Mouse (Mus musculus) spleen, adult 18-20 months (tissue): ENCODE measurements around the gene Creb5.
A peak's percentile ranks its signal among the peaks of the same experiment; 100 is the strongest.

Experiments used
- DNase-seq, 2 experiments: peaks; one replicate each; pipeline ENCODE4 v3.0.0; 2022; ENCODE audit warnings: mixed read lengths in 2 of 2

Gene Creb5

DNA sequence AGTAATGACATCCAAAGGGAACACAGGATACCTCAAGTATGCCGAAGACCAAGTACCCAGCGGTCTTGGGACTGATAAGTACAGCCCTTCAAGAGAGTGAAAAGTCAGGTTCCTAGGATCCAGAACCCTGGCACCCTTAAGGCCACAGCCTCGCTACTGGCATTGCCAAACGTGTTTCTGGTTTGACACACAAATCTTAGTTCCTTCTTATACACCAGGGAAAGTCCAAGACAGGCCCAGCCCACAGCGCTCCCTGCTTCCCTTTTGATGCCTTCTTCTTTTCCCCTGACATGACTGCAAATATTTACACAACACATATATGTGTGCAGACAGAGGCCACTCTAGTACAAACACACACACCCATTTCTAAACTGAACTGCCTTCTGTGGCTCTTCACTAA is 423.5 kb downstream of the Creb5 start:
- no peak for DNase-seq

DNA sequence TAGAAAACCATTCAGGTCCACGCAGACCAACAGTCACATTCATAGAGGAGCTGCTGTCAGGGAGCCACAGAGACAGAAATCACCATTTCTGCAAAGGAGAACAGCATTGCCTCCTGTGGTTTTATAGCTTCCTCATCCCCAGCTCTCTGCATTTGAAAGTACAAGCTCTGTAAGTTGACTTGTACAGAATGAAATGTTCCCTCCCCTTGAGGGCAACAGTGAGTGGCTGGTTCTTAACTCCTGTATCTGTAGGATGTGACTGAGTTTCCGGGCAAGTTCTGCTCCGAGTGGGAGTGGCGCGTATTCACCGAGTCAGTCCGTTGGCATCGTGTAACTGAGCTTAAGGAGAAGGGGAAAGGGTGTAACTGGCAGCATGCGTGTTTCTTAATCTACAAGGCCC is 426.1 kb downstream of the Creb5 start:
- no peak for DNase-seq

DNA sequence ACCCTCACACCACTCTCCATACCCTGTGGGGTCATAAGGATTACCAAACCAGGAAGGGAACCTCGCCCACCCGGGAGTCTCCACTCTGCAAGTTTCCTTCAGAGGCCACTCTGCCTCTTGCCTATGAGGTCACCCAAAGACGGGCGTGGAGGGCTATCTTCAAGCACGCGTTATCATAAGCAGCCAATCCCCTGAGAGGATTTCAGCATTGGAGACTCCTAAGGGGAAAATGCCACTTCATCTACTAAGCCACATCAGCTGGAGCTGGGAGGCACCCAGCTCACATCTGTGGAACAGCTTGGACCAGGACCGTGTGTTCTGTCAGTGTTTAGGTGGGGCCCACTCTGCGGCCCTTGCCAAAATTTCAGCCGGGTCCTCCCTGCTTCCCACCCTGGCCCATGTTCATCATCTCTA is 427.8 kb downstream of the Creb5 start:
- DNase-seq = no peak

DNA sequence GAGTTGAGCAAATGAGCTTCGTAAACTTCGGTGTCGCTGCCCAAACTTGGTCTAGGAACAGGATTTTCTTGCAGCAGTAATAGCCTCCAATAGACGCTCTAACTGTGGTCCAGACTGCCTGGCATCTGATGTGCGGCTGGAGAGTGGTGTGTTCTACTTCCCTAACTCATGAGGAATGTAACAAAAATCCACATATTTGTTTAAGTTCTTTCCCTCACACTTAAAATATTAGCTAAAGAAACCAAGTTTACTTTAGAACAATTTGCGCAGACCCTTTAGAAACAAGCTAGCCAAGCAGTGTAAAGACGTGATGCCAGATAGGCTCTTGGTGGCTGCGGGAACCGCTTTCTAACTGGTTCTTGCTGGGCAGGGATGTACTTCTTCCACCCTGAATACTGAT is 428.9 kb downstream of the Creb5 start:
- no peak for DNase-seq

DNA sequence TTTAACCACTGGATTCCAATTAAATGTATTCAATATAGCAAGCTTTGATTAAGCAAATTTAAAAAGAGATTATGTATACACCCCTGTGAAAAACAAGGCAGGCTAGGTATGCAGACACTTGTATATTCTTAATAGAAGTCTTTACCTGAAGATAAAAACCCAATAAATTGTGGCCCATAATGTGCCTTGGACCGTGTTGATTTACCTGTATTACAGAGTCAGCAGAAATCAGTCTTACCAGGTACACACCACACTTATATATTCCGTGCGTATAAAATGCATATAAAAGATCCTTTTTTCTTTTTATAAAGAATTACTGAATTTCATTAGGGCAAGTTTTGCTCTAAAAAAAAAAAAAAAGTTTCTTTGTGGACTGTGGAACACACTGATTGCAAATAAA is 432.9 kb downstream of the Creb5 start:
- no peak for DNase-seq

DNA sequence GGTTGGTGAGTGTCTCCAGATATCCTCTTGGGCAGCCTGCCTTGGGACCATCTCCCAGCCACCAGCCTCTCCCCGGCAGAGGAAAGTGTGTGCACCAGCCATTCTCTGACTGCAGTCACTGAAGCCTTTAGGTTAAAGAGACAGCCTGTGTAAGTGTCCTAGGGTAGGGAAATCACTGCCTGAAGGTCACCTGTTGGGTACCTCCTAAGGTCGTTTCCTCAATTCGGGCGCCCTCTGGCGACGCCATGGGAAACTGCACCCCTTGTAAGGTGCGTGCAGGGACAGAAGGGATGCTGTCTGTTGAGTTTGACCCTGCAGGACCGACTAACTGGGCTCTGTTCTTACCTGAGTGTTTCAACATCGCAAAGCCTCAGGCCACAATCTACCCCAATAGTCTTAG is 434.5 kb downstream of the Creb5 start:
- peak; percentile 22 to 67 for DNase-seq

DNA sequence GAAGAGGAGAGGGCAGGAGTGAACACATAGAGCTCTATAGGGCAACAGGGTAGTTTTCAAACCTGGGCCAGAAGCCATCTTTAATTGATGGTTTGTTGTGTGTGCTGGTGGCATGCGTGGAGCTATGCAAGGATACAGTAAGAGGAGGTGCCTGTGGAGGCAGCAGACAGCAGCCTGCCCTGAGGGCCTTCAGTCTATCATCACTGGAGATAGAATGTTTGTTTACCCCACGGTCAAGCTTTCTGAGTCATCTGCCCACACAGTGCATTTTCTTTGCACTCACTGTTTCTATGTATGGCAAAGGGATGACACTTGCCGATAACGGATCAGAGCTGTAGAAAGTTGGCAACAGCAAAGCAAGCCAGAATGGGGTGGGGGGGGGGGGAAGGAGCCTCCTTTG is 435.6 kb downstream of the Creb5 start:
- no peak for DNase-seq

DNA sequence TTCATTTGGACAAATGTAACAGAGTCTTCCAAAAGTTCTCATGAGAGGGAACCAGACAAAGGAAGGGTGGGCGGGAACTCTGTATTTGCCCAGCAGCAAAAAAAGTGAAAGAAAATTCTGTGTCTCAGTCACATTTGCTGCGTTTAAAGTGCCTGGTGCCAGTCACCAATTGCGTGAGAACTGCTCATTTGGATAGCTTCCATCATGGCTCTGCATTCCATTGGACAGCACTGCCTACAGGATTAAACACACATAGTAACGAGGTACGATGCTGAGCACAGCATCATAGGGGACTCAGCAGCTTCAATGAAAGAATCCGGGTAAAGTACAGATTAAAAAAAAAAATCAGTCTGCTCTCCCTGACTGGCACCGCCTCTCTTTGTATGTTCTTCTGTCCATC is 443.4 kb downstream of the Creb5 start:
- no peak for DNase-seq

DNA sequence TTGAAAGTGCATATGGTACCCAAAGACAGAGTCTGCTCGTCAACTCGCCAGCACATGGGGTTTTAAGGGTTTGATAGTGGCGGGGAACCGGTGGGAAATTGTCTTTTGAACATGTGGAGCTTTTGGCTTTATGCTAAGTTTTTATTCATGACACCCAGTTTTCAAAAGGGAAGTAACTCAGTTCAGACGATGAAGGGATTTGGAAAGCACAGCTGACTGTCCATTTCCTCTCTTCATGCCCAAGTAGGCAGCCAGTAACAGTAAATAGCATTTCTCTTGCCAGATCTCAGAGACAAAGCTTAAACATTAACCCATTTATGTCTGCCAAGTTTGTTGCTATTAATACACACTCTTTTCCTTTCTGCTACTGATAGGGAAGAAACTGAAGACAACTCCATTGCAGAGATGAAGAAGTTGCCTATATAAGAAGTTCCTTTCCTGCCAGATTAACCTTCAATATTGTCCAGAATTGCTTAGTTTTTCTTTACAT is 444.0 kb downstream of the Creb5 start:
- no peak for DNase-seq

DNA sequence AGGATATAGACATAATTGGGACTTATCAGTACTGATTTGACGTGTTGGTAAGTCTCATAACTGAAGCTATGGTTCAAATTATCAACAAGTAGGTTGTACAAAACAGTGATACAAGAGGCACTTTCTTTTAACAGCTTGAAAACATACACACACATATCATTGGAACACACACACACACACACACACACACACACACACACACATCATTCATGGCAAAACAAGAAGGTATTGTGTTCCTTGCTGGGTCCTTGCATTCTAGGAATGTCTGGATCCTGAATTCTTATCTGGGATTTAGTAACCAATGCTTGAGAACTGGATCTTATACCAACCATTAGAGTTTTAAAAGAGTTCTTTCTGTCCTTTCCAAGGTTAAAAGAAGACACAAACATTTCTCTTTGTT is 446.5 kb downstream of the Creb5 start:
- DNase-seq = no peak

DNA sequence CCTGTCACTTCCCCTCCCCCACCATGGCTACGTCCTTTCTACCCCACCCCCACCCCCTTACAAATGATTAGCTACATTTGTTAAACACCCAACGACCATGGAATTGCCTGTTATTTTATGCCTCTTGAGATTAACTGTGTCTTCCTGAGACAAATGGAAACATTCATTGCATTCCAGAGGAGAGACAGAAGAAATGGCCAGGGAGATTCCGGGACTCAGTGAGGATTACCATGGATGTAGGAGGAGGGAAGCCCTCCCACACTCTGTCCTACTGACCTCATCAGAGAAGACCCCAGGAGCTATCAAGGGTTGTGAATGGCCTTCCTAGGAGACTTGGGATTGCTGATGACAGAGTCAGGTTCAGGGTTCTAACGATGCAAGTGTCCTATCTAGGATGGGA is 446.9 kb downstream of the Creb5 start:
- no peak for DNase-seq

DNA sequence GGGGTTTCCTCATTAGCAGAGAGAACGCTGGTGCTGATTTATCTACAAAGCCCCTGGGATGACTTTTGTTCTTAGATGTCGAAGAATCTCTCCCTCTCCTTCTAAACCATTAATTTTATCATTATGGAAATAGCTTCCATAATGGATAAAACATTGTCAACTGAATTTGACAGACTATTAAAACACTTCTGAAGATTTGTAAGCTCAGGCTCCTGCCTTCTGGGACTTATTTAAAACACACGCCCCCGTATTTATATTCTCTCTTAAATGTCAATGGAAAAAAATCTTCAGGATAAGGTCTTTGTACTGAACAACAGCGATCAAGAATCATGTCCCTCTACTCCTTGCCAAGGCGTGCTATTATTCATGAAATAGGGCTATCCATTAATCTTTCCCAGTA is 448.6 kb downstream of the Creb5 start:
- DNase-seq = no peak

DNA sequence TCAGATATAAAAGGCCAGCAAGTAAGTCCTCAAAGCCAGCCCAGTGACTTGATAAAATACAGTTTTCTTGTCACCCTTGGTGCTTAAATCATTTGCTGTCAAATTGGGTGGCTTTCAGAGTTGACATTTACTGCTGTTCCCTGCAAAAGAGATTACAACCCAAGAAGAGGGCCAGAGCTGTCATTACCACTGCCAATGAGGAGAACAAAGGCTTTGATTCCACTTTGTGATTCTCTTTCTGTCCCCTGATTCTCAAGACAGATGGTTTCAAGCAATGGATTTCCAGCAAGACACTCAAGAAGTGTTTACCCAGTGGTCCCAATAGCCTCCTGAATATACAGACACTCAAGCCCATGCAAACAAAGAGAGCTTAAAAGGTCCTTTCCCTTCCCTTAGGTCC is 451.1 kb downstream of the Creb5 start:
- no peak for DNase-seq

DNA sequence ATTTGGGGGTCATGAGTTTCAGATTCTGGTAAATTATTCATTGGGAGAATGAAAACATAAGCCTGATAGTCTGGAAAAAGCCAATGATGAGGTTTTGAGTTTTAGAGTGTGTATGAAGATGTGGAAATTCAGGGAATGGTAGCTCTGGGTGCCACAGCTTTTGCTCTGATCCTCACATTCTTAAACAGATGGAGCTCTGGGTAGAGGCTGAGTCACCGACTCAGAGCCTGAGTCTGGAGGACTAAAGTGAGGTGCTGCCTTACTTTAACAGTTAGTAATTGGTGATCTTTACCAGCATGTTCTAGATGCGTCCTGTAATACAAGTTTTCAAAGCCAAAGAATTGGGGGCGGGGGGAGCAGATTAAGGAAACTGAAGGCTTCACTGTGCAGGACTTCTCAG is 454.2 kb downstream of the Creb5 start:
- no peak for DNase-seq
